Mouse (Mus musculus): ENCODE measurements around the gene Kcnn3. TPM values are rescaled to one million over a fixed set of nuclear protein-coding genes. Genes with fewer than 3 reads are reported as not detected.

Gene Kcnn3
- total RNA-seq, 2 experiments from 2014 or later, result 1.6 to 2.0 TPM

GRCm38 (mm10) chr3:89558972-89559910 lies 39.3 kb downstream of the Kcnn3 start:
- no peak for DNase-seq
- intact Hi-C loops (cut with DNase I), result no loop called here

DNA sequence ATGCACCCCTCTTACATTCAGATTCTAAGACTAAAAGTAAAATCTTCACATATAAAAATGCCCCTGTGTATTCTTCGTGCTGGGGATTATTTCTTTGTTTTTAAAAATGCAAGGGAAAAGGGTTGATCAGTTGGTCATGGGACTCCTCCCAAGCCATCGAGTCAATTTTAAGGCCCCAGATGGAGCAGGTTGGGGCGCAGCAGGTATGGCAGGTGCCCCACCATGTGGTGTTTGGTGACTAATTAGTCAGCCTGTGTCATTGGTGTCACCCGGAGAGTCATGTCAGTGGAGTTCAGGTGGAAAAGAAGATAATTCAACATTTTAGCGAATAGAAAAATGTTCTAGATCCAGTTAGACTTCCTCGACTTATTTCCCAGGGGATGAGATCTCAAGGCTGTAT lies 41.4 kb downstream of the Kcnn3 start:
- DNase-seq, result no peak
- intact Hi-C loops (cut with DNase I), result no loop called here

GRCm38 (mm10) chr3:89565371-89565770 lies 45.4 kb downstream of the Kcnn3 start:
- intact Hi-C loops (cut with DNase I), result no loop called here
- no peak for DNase-seq

- no peak for DNase-seq
- intact Hi-C loops (cut with DNase I), result no loop called here
Measured at GRCm38 (mm10) chr3:89569058-89569457, 49.1 kb downstream of the Kcnn3 start.

DNA sequence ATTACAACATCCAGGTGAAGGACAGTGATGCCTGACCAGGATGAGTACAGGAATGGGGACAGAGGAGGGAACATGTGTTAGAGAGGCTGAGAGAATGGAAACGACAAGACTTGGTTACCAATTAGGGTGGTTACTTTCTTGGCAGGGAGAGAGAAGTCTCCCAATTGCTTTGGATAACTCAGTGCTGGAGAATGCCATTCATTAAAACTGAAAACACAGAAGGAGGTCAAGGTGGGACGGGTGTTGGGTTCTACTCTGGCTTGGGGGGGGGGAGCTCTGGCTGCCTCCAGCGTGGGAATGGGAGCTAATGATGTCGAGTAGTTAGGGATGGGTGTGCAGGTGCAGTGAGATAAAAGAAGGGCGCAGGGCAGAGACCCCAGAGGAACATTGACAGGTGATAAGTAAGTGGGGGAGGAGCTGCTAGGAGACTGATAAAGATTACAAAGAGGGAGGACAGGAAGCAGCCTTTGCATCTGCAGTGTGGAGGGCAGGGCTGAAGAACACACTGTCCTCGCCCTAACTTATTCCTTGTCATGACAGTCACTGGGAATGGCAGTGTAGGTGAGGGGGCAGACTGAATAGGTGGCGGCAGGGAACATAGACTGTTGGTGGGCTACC lies 49.9 kb downstream of the Kcnn3 start:
- no peak for DNase-seq
- intact Hi-C loops (cut with DNase I), result no loop called here

GRCm38 (mm10) chr3:89570362-89570761 lies 50.4 kb downstream of the Kcnn3 start:
- intact Hi-C loops (cut with DNase I), result no loop called here
- DNase-seq, result no peak

DNA sequence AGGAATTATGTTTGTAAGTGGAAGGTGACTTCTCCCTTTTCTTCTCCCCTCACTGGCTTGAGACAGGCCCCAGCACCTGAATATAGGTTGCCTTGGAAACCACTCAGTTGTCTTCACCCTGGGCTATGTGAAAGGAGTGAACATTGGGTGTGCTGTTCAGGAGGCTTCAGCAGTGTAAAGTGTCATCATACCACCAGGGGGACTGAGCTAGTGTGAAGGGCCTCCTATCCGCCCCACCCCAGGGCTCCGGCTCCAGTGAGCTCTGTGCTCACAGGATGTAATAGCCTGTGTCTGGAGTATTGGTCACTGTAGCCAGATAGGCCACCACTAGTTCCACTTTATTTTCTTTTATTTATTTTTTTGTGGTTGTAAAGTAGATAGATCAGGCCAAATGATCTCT lies 54.3 kb downstream of the Kcnn3 start:
- intact Hi-C loops (cut with DNase I), result no loop called here
- no peak for DNase-seq

- DNase-seq, result no peak
- intact Hi-C loops (cut with DNase I), result no loop called here
Measured at GRCm38 (mm10) chr3:89576381-89576780, 56.4 kb downstream of the Kcnn3 start.

- DNase-seq, result no peak
- intact Hi-C loops (cut with DNase I), result no loop called here
Measured at GRCm38 (mm10) chr3:89577154-89577553, 57.2 kb downstream of the Kcnn3 start.

- DNase-seq, result no peak
- intact Hi-C loops (cut with DNase I), result no loop called here
Measured at GRCm38 (mm10) chr3:89578083-89578482, 58.1 kb downstream of the Kcnn3 start.

DNA sequence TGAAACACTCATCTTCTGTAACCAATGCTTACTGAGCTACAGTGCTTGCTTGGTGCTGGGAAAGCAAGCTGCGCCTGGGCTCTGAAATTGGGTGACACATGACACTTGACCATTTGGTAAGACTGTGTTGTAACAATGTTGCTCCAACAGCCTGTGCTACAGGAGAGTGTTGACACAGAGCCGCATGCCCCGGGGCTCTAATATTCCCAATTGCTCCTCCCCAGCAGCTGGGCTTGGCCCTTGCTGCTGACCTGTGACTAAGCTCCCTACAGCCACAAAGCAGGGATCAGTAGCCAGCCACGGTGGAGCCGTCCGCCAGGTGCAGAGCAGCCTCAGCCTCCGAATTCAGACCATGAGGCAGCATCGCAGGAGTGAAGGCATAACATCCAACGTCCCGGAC lies 58.8 kb downstream of the Kcnn3 start:
- intact Hi-C loops (cut with DNase I), result no loop called here
- no peak for DNase-seq

- intact Hi-C loops (cut with DNase I), result no loop called here
- DNase-seq, result no peak
Measured at GRCm38 (mm10) chr3:89584254-89584653, 64.3 kb downstream of the Kcnn3 start.

GRCm38 (mm10) chr3:89588436-89588835 lies 68.5 kb downstream of the Kcnn3 start:
- intact Hi-C loops (cut with DNase I), result no loop called here
- DNase-seq, result no peak

GRCm38 (mm10) chr3:89589321-89589720 lies 69.4 kb downstream of the Kcnn3 start:
- intact Hi-C loops (cut with DNase I), result no loop called here
- no peak for DNase-seq

DNA sequence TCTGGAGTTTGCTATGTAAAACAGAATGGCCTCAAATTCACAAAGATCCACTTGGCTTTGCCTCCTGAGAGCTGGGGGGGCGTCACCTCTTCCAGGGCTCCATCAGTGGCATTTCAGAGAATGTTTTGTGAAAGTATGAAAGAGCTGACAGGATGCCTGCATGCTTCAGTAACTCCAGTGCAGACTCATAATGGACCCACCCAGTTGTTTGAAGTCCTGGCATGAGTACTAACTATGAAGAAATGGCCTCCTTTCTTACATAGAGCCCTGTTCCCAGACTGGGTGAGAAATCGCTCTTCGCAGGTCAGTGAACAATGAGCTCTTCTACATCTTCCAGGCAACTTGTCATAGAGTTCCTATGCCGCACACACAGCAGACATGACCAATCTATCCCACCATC lies 70.4 kb downstream of the Kcnn3 start:
- no peak for DNase-seq
- intact Hi-C loops (cut with DNase I), result no loop called here

DNA sequence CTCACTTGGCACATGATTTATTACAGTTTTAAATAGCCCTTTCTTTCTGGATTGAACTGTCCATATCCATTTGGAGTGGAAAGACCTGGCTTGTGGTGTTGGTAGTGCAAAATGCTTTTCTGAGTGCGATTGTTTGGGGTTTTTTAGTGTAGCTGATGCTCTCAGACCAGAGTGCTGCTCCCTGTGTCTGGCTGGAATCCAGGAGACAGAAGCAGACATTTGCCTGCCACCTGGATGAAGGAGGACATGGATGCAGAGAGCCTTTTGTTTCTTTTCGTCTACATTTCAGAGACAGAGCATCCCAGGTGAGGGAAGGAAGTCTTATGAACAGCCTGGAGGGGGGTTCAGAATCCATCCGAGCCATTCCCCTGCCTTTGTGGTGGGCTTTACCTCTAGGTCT lies 71.5 kb downstream of the Kcnn3 start:
- intact Hi-C loops (cut with DNase I), result no loop called here
- no peak for DNase-seq

GRCm38 (mm10) chr3:89592809-89593208 lies 72.8 kb downstream of the Kcnn3 start:
- intact Hi-C loops (cut with DNase I), result no loop called here
- no peak for DNase-seq

DNA sequence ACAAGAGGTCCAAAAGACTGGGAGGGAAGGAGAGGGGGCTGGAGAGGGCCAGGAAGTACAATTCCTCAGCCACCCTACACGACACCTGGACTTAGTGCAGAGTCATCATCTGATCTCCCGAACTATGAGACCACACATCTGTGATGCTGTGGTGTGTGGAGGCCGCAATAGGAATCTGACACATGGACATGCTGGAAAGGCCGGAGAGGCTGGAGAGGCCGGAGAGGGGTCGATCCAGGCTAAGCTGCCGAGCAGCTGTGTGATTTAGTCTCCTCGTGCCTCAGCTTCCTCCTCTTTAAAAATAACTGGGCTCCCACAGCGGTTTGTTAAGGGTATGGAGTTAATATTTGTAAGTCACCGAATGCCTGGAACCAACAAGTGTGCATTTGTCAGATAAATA lies 73.6 kb downstream of the Kcnn3 start:
- intact Hi-C loops (cut with DNase I), result no loop called here
- DNase-seq, result no peak

DNA sequence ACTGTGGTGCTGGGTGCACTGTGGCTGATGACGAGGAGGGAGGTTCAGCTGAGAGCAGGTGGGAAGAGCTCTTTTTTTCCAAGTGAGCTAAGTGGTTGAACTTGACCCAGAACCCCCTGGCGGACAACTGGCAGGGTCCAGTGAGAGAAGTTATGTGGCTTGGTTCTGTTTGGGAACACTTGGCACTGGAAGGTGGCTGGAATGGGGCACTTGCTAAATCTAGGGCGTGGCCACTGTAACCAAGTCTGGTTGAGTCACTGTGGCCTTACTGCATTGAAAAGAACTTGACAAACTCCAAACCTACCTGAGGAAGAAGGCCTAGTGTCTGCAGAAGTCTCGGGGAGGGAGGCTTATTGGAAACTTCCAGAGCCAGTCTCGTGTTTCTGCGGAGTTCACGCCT lies 78.4 kb downstream of the Kcnn3 start:
- intact Hi-C loops (cut with DNase I), result no loop called here
- no peak for DNase-seq

DNA sequence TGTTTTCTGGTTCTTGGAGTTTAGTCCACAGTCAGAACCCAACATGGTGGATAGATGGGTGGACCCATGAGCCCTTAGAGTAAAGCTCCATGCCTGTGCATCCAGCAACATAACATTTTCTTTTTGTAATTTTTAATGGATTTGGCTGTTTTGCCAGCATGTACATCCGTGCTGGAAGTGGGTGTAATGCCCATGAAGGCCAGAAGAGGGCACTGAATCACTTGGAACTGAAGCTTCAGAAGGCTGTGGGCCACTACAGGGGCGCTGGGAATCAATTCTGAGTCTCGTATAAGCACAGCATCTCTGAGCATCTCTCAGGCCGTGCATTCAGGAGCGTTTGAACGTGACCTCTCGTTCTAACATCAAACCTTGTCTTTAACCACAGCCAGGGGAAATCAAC lies 79.0 kb downstream of the Kcnn3 start:
- DNase-seq, result no peak
- intact Hi-C loops (cut with DNase I), result no loop called here

- no peak for DNase-seq
- intact Hi-C loops (cut with DNase I), result no loop called here
Measured at GRCm38 (mm10) chr3:89601060-89601459, 81.1 kb downstream of the Kcnn3 start.

GRCm38 (mm10) chr3:89603300-89603699 lies 83.3 kb downstream of the Kcnn3 start:
- intact Hi-C loops (cut with DNase I), result no loop called here
- DNase-seq, result no peak

Data from gastrocnemius, postnatal 36 days (tissue).